Mouse (Mus musculus) forebrain, postnatal 0 days (tissue): ENCODE data around the gene Farp2. TPM values are rescaled to one million over a fixed set of nuclear protein-coding genes. Genes with fewer than 3 reads are reported as not detected.

Source experiments
- ATAC-seq: fragments of 200-750 bp; cut with Nextera tagmentation; 2 replicates; pipeline ENCODE4 v1.8.0; 2017; ENCODE audit warnings: mild to moderate bottlenecking, moderate library complexity
- DNase-seq: peaks from one replicate; pipeline ENCODE4 v3.0.0-alpha.2; 2015
- H3K27ac ChIP-seq: fragments of 300-500 bp; sonication (generic); 2 replicates; pipeline ENCODE4 v1.5.1; 2014; ENCODE audit warnings: low read depth, mild to moderate bottlenecking, antibody characterized with exemption, low read length, moderate library complexity, mixed read lengths
- H3K27me3 ChIP-seq: fragments of 300-500 bp; sonication (generic); 2 replicates; pipeline ENCODE4 v1.6.1; 2014; ENCODE audit warnings: mild to moderate bottlenecking, low read length, mixed read lengths; ENCODE audit not compliant: insufficient read depth
- H3K36me3 ChIP-seq: fragments of 300-500 bp; sonication (generic); 2 replicates; pipeline ENCODE4 v1.6.1; 2014; ENCODE audit warnings: mild to moderate bottlenecking, moderate library complexity; ENCODE audit not compliant: insufficient read depth
- H3K4me1 ChIP-seq: fragments of 300-500 bp; sonication (generic); 2 replicates; pipeline ENCODE4 v1.6.1; 2014; ENCODE audit warnings: antibody characterized with exemption; ENCODE audit not compliant: insufficient read depth
- H3K4me2 ChIP-seq: fragments of 300-500 bp; sonication (generic); 2 replicates; pipeline ENCODE4 v1.6.1; 2014; ENCODE audit warnings: low read depth, mild to moderate bottlenecking, moderate library complexity
- H3K4me3 ChIP-seq: fragments of 300-500 bp; sonication (generic); 2 replicates; pipeline ENCODE4 v1.5.1; 2014; ENCODE audit warnings: low read depth, low read length, mixed read lengths
- H3K9ac ChIP-seq: fragments of 300-500 bp; sonication (generic); 2 replicates; pipeline ENCODE4 v1.6.1; 2014; ENCODE audit warnings: mild to moderate bottlenecking
- H3K9me3 ChIP-seq: fragments of 300-500 bp; sonication (generic); 2 replicates; pipeline ENCODE4 v1.6.1; 2016; ENCODE audit warnings: low read length
- CTCF ChIP-seq: sonication (generic); IDR thresholded peaks from 2 replicates; pipeline ENCODE4 v1.5.1; 2016; ENCODE audit warnings: antibody characterized with exemption, control low read depth, low read depth
- WGBS: fragments of 180-500 bp; shearing (Covaris S2); extraction: QIAGEN DNeasy Blood & Tissue Kit; methylation state at CpG from one replicate; pipeline ENCODE4 v1.1.7; 2014; 5-methylcytosine and 5-hydroxymethylcytosine counted together
- polyA plus RNA-seq: library from polyadenylated mRNA; unstranded; fragments of >200 nt; fragmentation: Nextera tagmentation; extraction: Ambion mirVana; gene quantifications from 2 replicates; pipeline ENCODE4 v1.2.1, GENCODE M21; 2015
- total RNA-seq: library from RNA; depleted of rRNA; stranded (reverse); fragments of >200 nt; gene quantifications from 2 replicates; pipeline ENCODE4 v1.2.3, GENCODE M21; 2014

Farp2 gene
- total and polyA plus RNA-seq, 2 experiments from 2014 or later, result 2.1 to 4.4 TPM

GRCm38 (mm10) chr1:93577066-93577465 lies 65.2 kb downstream of the Farp2 start:
- WGBS, result 80% methylated on average over 3 of the region's 3 CpGs
- TF ChIP-seq CTCF, result no peak
- H3K9ac ChIP-seq, result no peak overlapping the region
- H3K27ac ChIP-seq, result no peak overlapping the region
- no peak overlapping the region for H3K4me2 ChIP-seq
- H3K9me3 ChIP-seq, result no peaks in the 10 kb centered on the region
- ATAC-seq (no peak), DNase-seq (no peak)
- H3K4me1 ChIP-seq, result no peaks in the 10 kb centered on the region
- H3K36me3 ChIP-seq, result peaks cover 10% of the 10 kb centered on the region
- no peaks in the 10 kb centered on the region for H3K27me3 ChIP-seq
- no peak overlapping the region for H3K4me3 ChIP-seq

- no peak for ATAC-seq
- TF ChIP-seq CTCF, result no peak
- Histone ChIP-seq H3K4me2 (no peak overlapping the region), H3K36me3 (peaks cover 10% of the 10 kb centered on the region), H3K9me3 (no peaks in the 10 kb centered on the region), H3K4me1 (no peaks in the 10 kb centered on the region), H3K4me3 (no peak overlapping the region), H3K9ac (no peak overlapping the region), H3K27ac (no peak overlapping the region), H3K27me3 (no peaks in the 10 kb centered on the region)
- no peak for DNase-seq
- whole genome bisulfite sequencing, result 84% methylated on average over 4 of the region's 4 CpGs
Measured at GRCm38 (mm10) chr1:93577861-93578260, 66.0 kb downstream of the Farp2 start.

DNA sequence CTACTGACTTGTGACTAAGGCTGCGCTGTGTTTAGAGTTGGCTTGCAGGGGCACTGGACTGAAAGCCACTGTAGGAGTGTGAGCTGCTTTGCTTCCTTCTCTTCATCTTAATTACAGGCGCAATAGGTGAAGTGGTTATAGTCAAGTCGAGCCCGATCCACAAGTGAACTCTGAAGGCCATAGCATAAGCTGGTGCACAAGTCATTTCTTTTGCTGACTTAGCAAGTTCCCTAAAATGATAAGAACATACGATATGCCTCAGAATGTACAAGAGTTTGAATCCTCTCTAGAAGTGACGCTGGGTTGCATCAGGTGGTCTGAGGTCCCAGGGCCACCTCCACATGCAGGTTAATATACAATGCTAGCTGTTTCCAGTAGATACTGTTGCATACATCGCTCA lies 69.7 kb downstream of the Farp2 start:
- 95% methylated on average over 7 of the region's 7 CpGs for WGBS
- Histone ChIP-seq H3K9me3 (no peaks in the 10 kb centered on the region), H3K36me3 (peaks cover 10% of the 10 kb centered on the region), H3K4me3 (no peak overlapping the region), H3K4me2 (no peak overlapping the region), H3K9ac (no peak overlapping the region), H3K4me1 (no peaks in the 10 kb centered on the region), H3K27ac (no peak overlapping the region), H3K27me3 (no peaks in the 10 kb centered on the region)
- ATAC-seq, result no peak
- DNase-seq, result no peak
- TF ChIP-seq CTCF, result no peak

- WGBS, result 60% methylated on average over 3 of the region's 3 CpGs
- no peak overlapping the region for H3K4me3 ChIP-seq
- no peak overlapping the region for H3K9ac ChIP-seq
- ATAC-seq (no peak), DNase-seq (no peak)
- H3K36me3 ChIP-seq, result no peaks in the 10 kb centered on the region
- H3K4me1 ChIP-seq, result no peaks in the 10 kb centered on the region
- no peak for TF ChIP-seq CTCF
- no peak overlapping the region for H3K4me2 ChIP-seq
- H3K9me3 ChIP-seq, result no peaks in the 10 kb centered on the region
- H3K27me3 ChIP-seq, result no peaks in the 10 kb centered on the region
- H3K27ac ChIP-seq, result no peak overlapping the region
Measured at GRCm38 (mm10) chr1:93588346-93588745, 76.5 kb downstream of the Farp2 start.

GRCm38 (mm10) chr1:93593960-93594359 lies 82.1 kb downstream of the Farp2 start:
- H3K27ac ChIP-seq, result no peak overlapping the region
- no peak overlapping the region for H3K4me3 ChIP-seq
- no peak for TF ChIP-seq CTCF
- H3K9ac ChIP-seq, result no peak overlapping the region
- DNase-seq (no peak), ATAC-seq (no peak)
- H3K4me2 ChIP-seq, result no peak overlapping the region
- no peaks in the 10 kb centered on the region for H3K27me3 ChIP-seq
- H3K4me1 ChIP-seq, result no peaks in the 10 kb centered on the region
- H3K9me3 ChIP-seq, result no peaks in the 10 kb centered on the region
- H3K36me3 ChIP-seq, result no peaks in the 10 kb centered on the region

- Histone ChIP-seq H3K9me3 (no peaks in the 10 kb centered on the region), H3K4me1 (no peaks in the 10 kb centered on the region), H3K36me3 (no peaks in the 10 kb centered on the region), H3K9ac (no peak overlapping the region), H3K27ac (no peak overlapping the region), H3K4me2 (no peak overlapping the region), H3K27me3 (no peaks in the 10 kb centered on the region), H3K4me3 (no peak overlapping the region)
- 78% methylated on average over 6 of the region's 6 CpGs for WGBS
- no peak for ATAC-seq
- no peak for TF ChIP-seq CTCF
- no peak for DNase-seq
Measured at GRCm38 (mm10) chr1:93595916-93596315, 84.0 kb downstream of the Farp2 start.

DNA sequence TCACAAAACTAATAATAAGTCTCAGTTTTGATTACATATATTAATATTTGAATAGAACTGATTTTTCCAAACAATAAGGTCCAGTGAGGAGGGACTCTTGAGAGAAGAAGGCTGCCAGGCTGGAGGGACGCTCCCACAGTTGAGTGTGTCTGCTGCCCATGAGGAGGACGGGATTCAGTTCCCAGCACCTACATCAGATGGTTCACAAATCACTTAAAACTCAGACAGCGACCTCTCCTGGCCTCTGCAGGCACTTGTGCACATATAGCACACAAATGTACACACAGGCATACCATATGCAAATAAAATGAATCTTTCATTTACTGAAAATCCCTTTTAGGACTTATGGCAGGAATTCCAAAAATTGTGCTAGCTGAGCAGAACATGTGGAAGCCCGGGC lies 91.0 kb downstream of the Farp2 start:
- Histone ChIP-seq H3K27me3 (no peaks in the 10 kb centered on the region), H3K9ac (no peak overlapping the region), H3K27ac (no peak overlapping the region), H3K36me3 (no peaks in the 10 kb centered on the region), H3K4me2 (no peak overlapping the region), H3K9me3 (no peaks in the 10 kb centered on the region), H3K4me1 (no peaks in the 10 kb centered on the region), H3K4me3 (no peak overlapping the region)
- DNase-seq (no peak), ATAC-seq (no peak)
- WGBS, result 78% methylated on average over 4 of the region's 4 CpGs
- no peak for TF ChIP-seq CTCF

- Histone ChIP-seq H3K4me2 (no peak overlapping the region), H3K9me3 (no peaks in the 10 kb centered on the region), H3K9ac (no peak overlapping the region), H3K27ac (no peak overlapping the region), H3K4me1 (no peaks in the 10 kb centered on the region), H3K4me3 (no peak overlapping the region), H3K36me3 (no peaks in the 10 kb centered on the region), H3K27me3 (no peaks in the 10 kb centered on the region)
- WGBS, result 95% methylated on average over 12 of the region's 12 CpGs
- DNase-seq, result no peak
- no peak for ATAC-seq
- no peak for TF ChIP-seq CTCF
Measured at GRCm38 (mm10) chr1:93603921-93604320, 92.0 kb downstream of the Farp2 start.
